Mouse (Mus musculus) thymus, adult 2 months (tissue): ENCODE results near the gene Rfc5.

Experiments
- CTCF ChIP-seq: fragments of 200-500 bp; IDR thresholded peaks from 2 replicates; pipeline ENCODE4 v1.5.1; 2012; ENCODE audit warnings: mild to moderate bottlenecking, control low read depth, low read length, moderate library complexity, borderline replicate concordance; ENCODE audit not compliant: control insufficient read depth, poor library complexity, insufficient read depth; ENCODE audit errors: extremely low read depth
- POLR2A ChIP-seq: fragments of 200-500 bp; IDR thresholded peaks from 2 replicates; pipeline ENCODE4 v1.6.1; 2012; ENCODE audit warnings: mild to moderate bottlenecking, low read length, control low read depth, moderate library complexity; ENCODE audit not compliant: control insufficient read depth, poor library complexity, insufficient read depth; ENCODE audit errors: extremely low read depth

GRCm38 (mm10) chr5:117390895-117391294 lies 2.0 kb upstream of the Rfc5 start:
- TF ChIP-seq POLR2A (no peak), CTCF (no peak)
